Mouse (Mus musculus): ENCODE measurements around the gene Trat1. TPM values are rescaled to one million over a fixed set of nuclear protein-coding genes. Genes with fewer than 3 reads are reported as not detected.

Trat1 gene
- polyA plus RNA-seq, 1 experiment = not detected

GRCm38 (mm10) chr16:48788704-48789185 is 16.9 kb upstream of the Trat1 start:
- no peaks in the 10 kb centered on the region for H3K27me3 ChIP-seq (ENCODE audit: control insufficient read depth)
- no peaks in the 10 kb centered on the region for H3K9me3 ChIP-seq (ENCODE audit: control insufficient read depth, low read length)
- H3K4me3 ChIP-seq (replicated peaks) = no peak overlapping the region
- no peaks in the 10 kb centered on the region for H3K36me3 ChIP-seq (ENCODE audit: control insufficient read depth)
- H3K4me1 ChIP-seq (ENCODE audit: control insufficient read depth) = no peaks in the 10 kb centered on the region
- TF ChIP-seq TAL1 (IDR thresholded peaks at IDR 0.05; ENCODE audit: low read length) (no peak), GATA1 (IDR thresholded peaks at IDR 0.05; ENCODE audit: low read length) (no peak)

- Histone ChIP-seq H3K27me3 (ENCODE audit: control insufficient read depth) (no peaks in the 10 kb centered on the region), H3K4me1 (ENCODE audit: control insufficient read depth) (no peaks in the 10 kb centered on the region), H3K4me3 (replicated peaks) (no peak overlapping the region), H3K9me3 (ENCODE audit: control insufficient read depth, low read length) (no peaks in the 10 kb centered on the region), H3K36me3 (ENCODE audit: control insufficient read depth) (no peaks in the 10 kb centered on the region)
- TF ChIP-seq TAL1 (IDR thresholded peaks at IDR 0.05; ENCODE audit: low read length) (no peak), GATA1 (IDR thresholded peaks at IDR 0.05; ENCODE audit: low read length) (no peak)
These were observed 14.4 kb upstream of the Trat1 start for GRCm38 (mm10) chr16:48786258-48786657.

DNA sequence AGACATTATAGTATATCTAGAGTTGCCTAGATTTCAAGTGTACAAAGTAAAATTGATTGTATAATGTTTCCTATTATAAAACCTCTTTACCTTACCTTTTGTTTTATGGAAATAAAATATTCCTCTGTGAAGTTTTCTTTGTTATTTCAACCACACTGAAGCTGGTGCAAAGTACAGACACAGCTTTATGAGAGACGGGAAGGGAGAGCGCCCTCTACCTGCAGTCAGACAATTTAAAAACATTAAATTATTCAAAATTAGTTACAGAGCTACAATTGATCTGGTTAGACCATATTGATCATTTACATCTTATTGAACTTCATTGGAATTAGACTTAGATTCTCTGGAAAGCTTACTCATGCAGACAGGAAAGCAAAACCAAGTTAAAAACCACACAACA is 5.4 kb upstream of the Trat1 start:
- Histone ChIP-seq H3K36me3 (ENCODE audit: control insufficient read depth) (no peaks in the 10 kb centered on the region), H3K9me3 (ENCODE audit: control insufficient read depth, low read length) (no peaks in the 10 kb centered on the region), H3K27me3 (ENCODE audit: control insufficient read depth) (no peaks in the 10 kb centered on the region), H3K4me1 (ENCODE audit: control insufficient read depth) (no peaks in the 10 kb centered on the region), H3K4me3 (replicated peaks) (no peak overlapping the region)
- TF ChIP-seq GATA1 (IDR thresholded peaks at IDR 0.05; ENCODE audit: low read length) (no peak), TAL1 (IDR thresholded peaks at IDR 0.05; ENCODE audit: low read length) (no peak)

DNA sequence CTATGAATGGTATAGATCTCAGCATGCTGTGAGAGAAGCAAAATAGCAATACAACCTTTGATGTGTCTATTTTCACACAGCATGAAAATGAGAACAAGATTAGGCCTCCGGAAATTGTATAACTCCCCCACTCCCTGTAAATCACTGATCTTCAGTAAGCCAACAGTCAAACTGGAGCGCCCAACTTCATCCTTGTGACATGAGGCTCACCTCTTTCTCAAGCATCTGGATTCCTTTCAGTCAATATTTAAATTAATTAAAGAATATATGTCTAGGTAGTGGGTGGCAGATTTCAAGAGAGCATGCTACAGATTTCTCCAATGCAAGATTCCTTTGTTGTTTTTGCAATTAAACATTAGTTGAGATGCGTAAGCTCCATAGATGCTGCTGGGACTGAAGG is 2.6 kb downstream of the Trat1 start:
- no peaks in the 10 kb centered on the region for H3K4me1 ChIP-seq (ENCODE audit: control insufficient read depth)
- H3K27me3 ChIP-seq (ENCODE audit: control insufficient read depth) = no peaks in the 10 kb centered on the region

DNA sequence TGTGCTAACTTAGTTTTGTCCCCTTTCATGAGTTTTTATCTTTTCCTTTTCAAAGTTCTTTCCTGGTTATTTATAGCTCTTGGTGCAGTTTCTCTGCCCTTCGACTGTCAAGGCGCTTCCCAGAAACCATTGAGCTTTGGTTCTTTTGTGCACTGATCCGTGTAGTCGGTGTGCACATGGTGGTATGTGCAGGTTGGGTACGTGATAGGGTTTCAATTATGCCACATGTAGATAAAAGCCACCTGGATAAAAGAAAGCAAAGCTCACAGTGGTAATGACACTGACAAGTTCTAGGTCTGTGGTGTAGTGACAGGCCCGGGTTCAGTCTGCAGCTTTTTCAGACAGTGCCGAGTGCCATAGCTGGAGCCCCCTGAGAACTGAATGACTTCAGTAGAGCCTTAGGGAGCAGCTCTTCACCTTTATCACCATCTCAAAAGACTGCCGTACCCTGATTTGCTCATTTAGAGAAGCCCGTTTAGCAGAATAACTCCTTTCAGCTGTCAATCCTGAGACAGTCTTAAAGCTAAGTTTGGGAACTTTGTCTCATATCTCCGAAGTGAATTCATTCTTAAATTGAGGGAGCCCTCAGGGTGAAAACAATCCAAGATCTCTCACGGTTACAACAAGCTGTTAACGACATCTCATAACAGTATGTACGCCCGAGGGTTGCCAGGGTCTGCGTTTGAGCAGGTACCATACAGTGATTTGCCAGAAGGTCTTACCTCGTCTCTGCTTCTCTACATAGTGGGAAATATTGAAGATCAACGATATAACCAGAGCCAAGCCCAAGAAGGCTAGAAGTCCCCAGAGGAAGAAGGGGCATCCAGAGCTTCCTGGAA is 11.0 kb downstream of the Trat1 start:
- no peaks in the 10 kb centered on the region for H3K9me3 ChIP-seq (ENCODE audit: control insufficient read depth, low read length)
- H3K27me3 ChIP-seq (ENCODE audit: control insufficient read depth) = no peaks in the 10 kb centered on the region
- no peak for TF ChIP-seq TAL1 (IDR thresholded peaks at IDR 0.05; ENCODE audit: low read length)
- TF ChIP-seq GATA1 (IDR thresholded peaks at IDR 0.05; ENCODE audit: low read length) = no peak
- no peak overlapping the region for H3K4me3 ChIP-seq (replicated peaks)
- H3K4me1 ChIP-seq (ENCODE audit: control insufficient read depth) = no peaks in the 10 kb centered on the region
- H3K36me3 ChIP-seq (ENCODE audit: control insufficient read depth) = no peaks in the 10 kb centered on the region

More for the DNA sequence above, 2.6 kb downstream of the Trat1 start:
- H3K4me3 ChIP-seq (replicated peaks) = no peak overlapping the region
- TF ChIP-seq GATA1 (IDR thresholded peaks at IDR 0.05; ENCODE audit: low read length) (no peak), TAL1 (IDR thresholded peaks at IDR 0.05; ENCODE audit: low read length) (no peak)
- H3K36me3 ChIP-seq (ENCODE audit: control insufficient read depth) = no peaks in the 10 kb centered on the region
- H3K9me3 ChIP-seq (ENCODE audit: control insufficient read depth, low read length) = no peaks in the 10 kb centered on the region

DNA sequence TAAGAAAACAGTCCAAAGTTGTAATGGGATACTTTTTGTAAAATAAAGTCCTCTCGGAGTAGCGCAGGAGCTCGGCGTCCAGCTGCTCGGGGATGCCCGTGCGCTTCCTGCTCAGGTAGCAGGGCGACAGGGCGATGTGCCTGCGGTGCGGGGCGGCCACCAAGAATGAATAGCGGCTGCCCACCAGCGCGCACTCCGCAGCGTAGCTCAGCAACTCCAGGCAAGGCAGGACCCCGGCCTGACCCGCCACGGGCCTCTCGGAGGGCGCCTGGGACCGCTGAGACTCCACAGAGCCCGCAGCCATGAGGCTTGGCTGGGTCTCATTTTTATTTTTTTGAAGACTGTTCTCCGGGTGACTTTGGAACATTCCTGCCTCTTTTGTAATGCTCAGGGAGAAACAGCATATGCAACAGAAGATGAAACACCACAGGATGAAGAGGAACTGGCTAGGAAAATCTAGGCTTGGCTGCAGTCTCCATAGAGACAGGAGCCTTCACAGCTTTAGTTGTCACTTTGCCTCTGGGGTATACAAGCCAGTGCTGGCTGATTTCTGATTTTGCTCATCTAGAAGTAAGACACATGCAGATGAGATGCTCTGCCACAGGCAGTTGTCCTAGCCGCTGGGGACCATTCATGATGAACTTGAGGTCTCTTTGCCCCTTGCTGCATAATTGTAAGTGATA is 21.5 kb downstream of the Trat1 start:
- Histone ChIP-seq H3K36me3 (ENCODE audit: control insufficient read depth) (no peaks in the 10 kb centered on the region), H3K9me3 (ENCODE audit: control insufficient read depth, low read length) (no peaks in the 10 kb centered on the region), H3K4me1 (ENCODE audit: control insufficient read depth) (no peaks in the 10 kb centered on the region), H3K27me3 (ENCODE audit: control insufficient read depth) (peaks cover 6% of the 10 kb centered on the region), H3K4me3 (replicated peaks) (no peak overlapping the region)
- TF ChIP-seq GATA1 (IDR thresholded peaks at IDR 0.05; ENCODE audit: low read length) (no peak), TAL1 (IDR thresholded peaks at IDR 0.05; ENCODE audit: low read length) (no peak)

DNA sequence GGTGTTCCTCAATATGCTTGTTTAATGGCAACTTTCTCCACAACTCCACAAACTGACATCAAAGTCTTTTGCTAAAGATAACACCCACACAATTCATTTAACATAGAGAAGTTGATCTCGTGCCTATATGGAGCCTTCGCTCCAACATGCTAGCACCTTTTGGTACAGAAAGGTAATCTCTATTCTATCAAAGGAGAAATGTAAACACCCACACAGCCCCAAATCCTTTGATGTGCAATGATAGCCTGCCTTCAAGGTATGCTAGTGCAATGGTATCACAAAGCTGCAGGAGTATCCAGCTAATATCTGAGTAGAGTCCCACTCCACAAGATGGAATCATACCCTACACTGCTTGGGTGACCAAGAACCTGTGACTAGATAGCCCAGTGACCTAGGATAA is 26.4 kb downstream of the Trat1 start:
- Histone ChIP-seq H3K36me3 (ENCODE audit: control insufficient read depth) (no peaks in the 10 kb centered on the region), H3K27me3 (ENCODE audit: control insufficient read depth) (peaks cover 4% of the 10 kb centered on the region; the same call in 1 of the 2 replicates), H3K4me3 (replicated peaks) (no peak overlapping the region), H3K4me1 (ENCODE audit: control insufficient read depth) (no peaks in the 10 kb centered on the region), H3K9me3 (ENCODE audit: control insufficient read depth, low read length) (no peaks in the 10 kb centered on the region)
- TF ChIP-seq TAL1 (IDR thresholded peaks at IDR 0.05; ENCODE audit: low read length) (no peak), GATA1 (IDR thresholded peaks at IDR 0.05; ENCODE audit: low read length) (no peak)

- TF ChIP-seq GATA1 (IDR thresholded peaks at IDR 0.05; ENCODE audit: low read length) = no peak
- no peaks in the 10 kb centered on the region for H3K9me3 ChIP-seq (ENCODE audit: control insufficient read depth, low read length)
- no peaks in the 10 kb centered on the region for H3K4me1 ChIP-seq (ENCODE audit: control insufficient read depth)
- no peaks in the 10 kb centered on the region for H3K36me3 ChIP-seq (ENCODE audit: control insufficient read depth)
- H3K27me3 ChIP-seq (ENCODE audit: control insufficient read depth) = no peaks in the 10 kb centered on the region
- H3K4me3 ChIP-seq (replicated peaks) = no peak overlapping the region
These were observed 26.8 kb downstream of the Trat1 start for GRCm38 (mm10) chr16:48745011-48745410.

- Histone ChIP-seq H3K36me3 (ENCODE audit: control insufficient read depth) (no peaks in the 10 kb centered on the region), H3K4me3 (replicated peaks) (no peak overlapping the region), H3K9me3 (ENCODE audit: control insufficient read depth, low read length) (no peaks in the 10 kb centered on the region), H3K4me1 (ENCODE audit: control insufficient read depth) (no peaks in the 10 kb centered on the region), H3K27me3 (ENCODE audit: control insufficient read depth) (no peaks in the 10 kb centered on the region)
- no peak for TF ChIP-seq GATA1 (IDR thresholded peaks at IDR 0.05; ENCODE audit: low read length)
- no peak for TF ChIP-seq TAL1 (IDR thresholded peaks at IDR 0.05; ENCODE audit: low read length)
These were observed 30.3 kb downstream of the Trat1 start for GRCm38 (mm10) chr16:48741549-48741948.
